Mouse (Mus musculus) erythroblast, embryonic 14.5 days (primary cell): Measurements from ENCODE around the gene Ilk.

Experiments used
- GATA1 ChIP-seq: IDR thresholded peaks from 2 replicates; pipeline ENCODE4 v1.6.1; 2012; ENCODE audit warnings: low read length, inconsistent platforms, mixed read lengths
- TAL1 ChIP-seq: IDR thresholded peaks from 3 replicates; pipeline ENCODE4 v1.6.1; 2012; ENCODE audit warnings: low read length, inconsistent platforms, mixed read lengths

DNA sequence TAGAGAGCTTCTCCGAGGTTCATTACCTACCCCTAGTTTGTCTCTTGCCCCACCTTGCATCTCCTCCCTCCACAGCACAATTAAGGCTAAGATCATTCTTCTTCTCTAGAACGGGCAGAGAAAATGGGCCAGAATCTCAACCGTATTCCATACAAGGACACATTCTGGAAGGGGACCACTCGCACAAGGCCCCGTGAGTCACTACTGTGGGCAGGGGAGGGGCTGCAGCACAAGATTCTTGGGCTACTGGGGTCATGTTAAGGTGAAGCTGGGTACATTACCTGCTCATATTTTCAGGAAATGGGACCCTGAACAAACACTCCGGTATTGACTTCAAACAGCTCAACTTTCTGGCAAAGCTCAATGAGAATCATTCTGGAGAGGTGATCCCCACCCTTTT is 4.5 kb downstream of the Ilk start:
- no peak for TF ChIP-seq GATA1
- TF ChIP-seq TAL1: no peak
